Mouse (Mus musculus): ENCODE measurements around the gene Amelx. TPM values are rescaled to one million over a fixed set of nuclear protein-coding genes. Genes with fewer than 3 reads are reported as not detected.

The Amelx gene
- not detected in 2 replicates for polyA plus RNA-seq (2015; fragmentation: Nextera tagmentation; extraction: Ambion mirVana)

DNA sequence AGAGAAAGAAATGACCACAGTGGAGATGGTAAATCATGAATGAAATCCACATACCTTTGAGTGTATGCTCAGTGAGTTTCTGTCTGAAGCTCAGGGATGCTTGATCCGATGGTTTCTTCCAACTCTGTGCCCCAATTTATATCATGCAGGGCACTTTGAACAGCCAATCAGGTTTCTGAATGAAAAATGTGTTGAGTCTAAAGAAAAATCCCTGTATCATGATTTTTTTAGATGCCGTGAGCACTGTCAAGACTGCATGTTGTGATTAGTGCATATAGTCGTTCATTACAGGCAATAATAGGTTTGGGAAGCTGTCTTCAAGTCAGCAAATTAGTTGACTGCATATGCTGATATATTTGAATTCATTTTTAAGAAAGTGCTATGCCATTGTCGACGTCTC is at the start of gene Amelx:
TSS of gene Amelx (minus strand) at position 101 of the 400 bp plus-strand sequence.
- Histone ChIP-seq H3K9ac (replicated peaks) (no peak within 1 kb of the TSS), H3K4me2 (no peak within 1 kb of the TSS), H3K4me1 (no peaks in the 10 kb centered on the region), H3K9me3 (replicated peaks) (no peaks in the 10 kb centered on the region), H3K4me3 (replicated peaks) (no peak within 1 kb of the TSS), H3K36me3 (no peaks in the 10 kb centered on the region), H3K27me3 (replicated peaks) (0 out of 2 replicates have a peak, but pooled peaks cover 2% of the 10 kb centered on the region), H3K27ac (replicated peaks) (no peak within 1 kb of the TSS)
- 83% methylated on average over 5 of the region's 5 CpGs for WGBS
- no peak for ATAC-seq (ENCODE audit: low FRiP score)

DNA sequence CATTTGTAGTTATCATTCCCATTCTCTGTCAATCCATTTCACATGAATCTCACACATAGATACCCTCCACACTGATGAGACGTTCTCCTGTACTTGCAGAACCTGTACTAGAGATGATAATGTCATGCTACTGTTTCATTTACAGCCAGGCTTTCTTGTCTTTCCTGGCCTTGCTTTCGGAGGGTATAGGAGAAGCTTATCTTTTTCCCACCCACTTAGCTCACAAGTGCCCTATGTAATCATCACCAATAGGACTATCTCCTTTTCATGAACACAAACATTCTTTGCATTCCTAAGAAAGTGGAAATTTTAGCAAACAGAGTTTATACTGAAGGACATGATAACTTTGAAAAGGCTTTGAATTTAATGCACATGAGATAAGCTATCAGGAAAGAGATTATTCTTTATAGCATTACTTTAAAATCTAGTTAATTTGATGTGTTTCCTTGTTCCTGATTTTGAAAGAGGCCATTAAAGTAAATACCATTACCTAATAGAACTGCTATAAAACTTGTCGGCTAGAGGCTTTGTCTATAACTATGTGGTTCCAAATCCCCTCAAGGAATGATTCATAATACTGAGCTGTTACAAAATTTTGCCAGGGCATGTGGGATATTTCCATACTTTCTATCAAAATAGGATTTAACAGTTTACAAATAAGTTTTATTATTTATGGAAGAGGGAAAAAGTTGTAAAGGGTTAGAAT is 35.5 kb upstream of the Amelx start:
- 67% methylated on average over 3 of the region's 3 CpGs for WGBS
- no peak overlapping the region for H3K9ac ChIP-seq (replicated peaks)
- no peaks in the 10 kb centered on the region for H3K4me1 ChIP-seq
- no peak overlapping the region for H3K27ac ChIP-seq (replicated peaks)
- H3K4me2 ChIP-seq: no peak overlapping the region
- no peaks in the 10 kb centered on the region for H3K9me3 ChIP-seq (replicated peaks)
- H3K4me3 ChIP-seq (replicated peaks): no peak overlapping the region
- ATAC-seq (ENCODE audit: low FRiP score): no peak
- H3K27me3 ChIP-seq (replicated peaks): no peaks in the 10 kb centered on the region
- H3K36me3 ChIP-seq: no peaks in the 10 kb centered on the region

DNA sequence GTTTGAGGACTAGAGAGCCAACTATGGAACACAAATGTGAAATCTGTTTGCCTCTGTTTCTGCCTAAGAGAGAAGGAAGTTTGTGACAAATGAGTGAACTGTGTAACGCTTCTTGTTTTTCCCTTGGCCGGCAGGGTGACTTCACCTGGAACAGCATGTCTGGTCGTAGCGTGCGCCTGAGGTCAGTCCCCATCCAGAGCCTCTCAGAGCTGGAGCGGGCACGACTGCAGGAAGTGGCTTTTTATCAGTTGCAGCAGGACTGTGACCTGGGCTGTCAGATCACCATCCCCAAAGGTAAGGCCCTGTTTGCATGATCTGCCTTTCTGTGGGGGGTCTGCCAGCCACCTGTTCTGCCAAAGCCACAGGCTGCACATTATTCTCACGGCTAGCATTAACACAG is 33.1 kb upstream of the Amelx start:
- no peak for ATAC-seq (ENCODE audit: low FRiP score)
- no peak overlapping the region for H3K27ac ChIP-seq (replicated peaks)
- H3K36me3 ChIP-seq: no peaks in the 10 kb centered on the region
- H3K9ac ChIP-seq (replicated peaks): no peak overlapping the region
- H3K9me3 ChIP-seq (replicated peaks): no peaks in the 10 kb centered on the region
- no peaks in the 10 kb centered on the region for H3K4me1 ChIP-seq
- H3K27me3 ChIP-seq (replicated peaks): no peaks in the 10 kb centered on the region
- H3K4me3 ChIP-seq (replicated peaks): no peak overlapping the region
- WGBS: 67% methylated on average over 8 of the region's 8 CpGs
- H3K4me2 ChIP-seq: no peak overlapping the region

DNA sequence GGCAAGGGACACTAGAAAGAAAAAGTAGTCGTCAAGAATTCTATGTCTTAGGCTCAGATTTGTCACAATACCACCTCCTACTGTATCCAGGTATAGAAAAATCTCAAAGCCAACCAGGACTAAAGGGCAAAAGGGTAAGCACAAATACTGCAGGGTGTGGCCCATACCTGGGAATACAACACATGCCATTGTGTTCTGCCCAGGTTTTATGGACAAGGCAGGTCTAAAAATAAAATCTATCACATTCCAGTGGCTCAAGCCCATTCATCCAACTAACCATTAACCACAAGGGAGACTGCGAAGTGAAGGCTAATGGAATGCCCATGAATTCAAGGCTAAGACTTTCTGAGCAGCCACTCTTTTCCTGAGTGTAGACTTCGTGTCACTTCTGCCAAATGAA is 23.0 kb upstream of the Amelx start:
- Histone ChIP-seq H3K4me3 (replicated peaks) (no peak overlapping the region), H3K36me3 (no peaks in the 10 kb centered on the region), H3K4me2 (no peak overlapping the region), H3K9ac (replicated peaks) (no peak overlapping the region), H3K9me3 (replicated peaks) (no peaks in the 10 kb centered on the region), H3K4me1 (0 out of 2 replicates have a peak, but pooled peaks cover 3% of the 10 kb centered on the region), H3K27me3 (replicated peaks) (peaks cover 15% of the 10 kb centered on the region), H3K27ac (replicated peaks) (no peak overlapping the region)
- WGBS: 62% methylated on average over 3 of the region's 3 CpGs
- no peak for ATAC-seq (ENCODE audit: low FRiP score)

DNA sequence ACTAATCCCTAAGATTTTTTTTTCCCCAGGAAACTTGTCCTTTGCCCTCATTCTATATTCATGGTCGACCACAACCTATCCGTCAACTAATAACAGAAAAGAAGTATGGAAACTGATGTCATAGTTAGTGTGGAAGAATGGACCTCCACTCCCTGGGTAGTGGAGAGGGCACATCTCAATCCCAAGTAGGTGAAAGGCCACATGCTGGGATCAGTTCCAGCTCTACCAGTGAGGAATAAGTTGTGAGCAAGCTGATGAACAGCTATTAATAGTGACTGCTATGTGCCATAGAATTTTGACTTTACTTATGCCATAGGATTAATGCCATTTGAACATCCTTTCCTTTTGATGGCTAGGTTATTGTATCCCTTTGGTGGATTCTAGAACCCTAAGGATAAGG is 8.4 kb downstream of the Amelx start:
- no peak for ATAC-seq (ENCODE audit: low FRiP score)
- Histone ChIP-seq H3K27ac (replicated peaks) (no peak overlapping the region), H3K4me3 (replicated peaks) (no peak overlapping the region), H3K36me3 (no peaks in the 10 kb centered on the region), H3K9me3 (replicated peaks) (no peaks in the 10 kb centered on the region), H3K9ac (replicated peaks) (no peak overlapping the region), H3K4me2 (no peak overlapping the region), H3K4me1 (no peaks in the 10 kb centered on the region), H3K27me3 (replicated peaks) (peaks cover 8% of the 10 kb centered on the region; the same call in 1 of the 2 replicates)
- WGBS: 79% methylated on average over 2 of the region's 2 CpGs

DNA sequence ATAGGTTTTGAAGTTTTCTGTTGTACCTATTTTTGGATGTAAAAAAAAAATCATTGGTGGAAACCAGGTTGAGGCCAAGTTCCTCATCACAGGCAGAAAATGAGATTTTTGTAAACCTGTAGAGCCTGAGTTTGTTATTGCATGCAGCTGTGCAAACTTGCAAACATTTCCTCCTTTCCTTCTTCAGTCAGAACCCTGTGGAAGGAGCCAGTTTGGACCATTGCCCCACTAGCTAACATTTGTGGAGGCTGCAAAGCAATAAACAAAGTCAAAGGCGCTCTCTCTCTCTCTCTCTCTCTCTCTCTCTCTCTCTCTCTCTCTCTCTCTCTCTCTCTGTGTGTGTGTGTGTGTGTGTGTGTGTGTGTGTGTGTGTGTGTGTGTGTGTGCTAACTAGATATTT is 13.2 kb downstream of the Amelx start:
- Histone ChIP-seq H3K9ac (replicated peaks) (no peak overlapping the region), H3K4me3 (replicated peaks) (no peak overlapping the region), H3K9me3 (replicated peaks) (no peaks in the 10 kb centered on the region), H3K27ac (replicated peaks) (no peak overlapping the region), H3K4me2 (no peak overlapping the region), H3K36me3 (no peaks in the 10 kb centered on the region), H3K4me1 (no peaks in the 10 kb centered on the region), H3K27me3 (replicated peaks) (0 out of 2 replicates have a peak, but pooled peaks cover 6% of the 10 kb centered on the region)
- WGBS: 85% methylated on average over 1 of the region's 1 CpGs
- ATAC-seq (ENCODE audit: low FRiP score): no peak

DNA sequence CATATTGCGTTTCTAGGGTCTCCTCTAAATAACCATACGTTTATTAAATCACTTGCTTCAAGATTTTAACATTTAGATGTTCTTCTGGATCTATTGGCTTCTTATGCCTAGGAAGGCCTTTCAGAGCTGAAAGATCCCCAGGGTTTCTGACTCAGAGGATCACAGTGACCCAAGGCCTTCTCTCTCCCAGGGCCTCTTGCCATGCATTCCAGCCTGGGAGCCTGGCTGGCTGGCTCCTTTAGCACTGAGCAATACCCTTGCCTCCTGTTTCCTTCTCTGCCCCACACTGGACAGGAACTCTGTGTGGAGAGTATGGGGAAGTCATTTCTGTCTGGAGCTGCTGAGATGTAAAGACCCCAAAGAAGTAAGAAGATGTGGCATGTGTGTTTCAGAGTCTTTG is 16.0 kb downstream of the Amelx start:
- no peaks in the 10 kb centered on the region for H3K9me3 ChIP-seq (replicated peaks)
- no peaks in the 10 kb centered on the region for H3K36me3 ChIP-seq
- no peaks in the 10 kb centered on the region for H3K4me1 ChIP-seq
- ATAC-seq (ENCODE audit: low FRiP score): no peak
- WGBS: 84% methylated on average over 2 of the region's 2 CpGs
- H3K27me3 ChIP-seq (replicated peaks): 0 out of 2 replicates have a peak, but pooled peaks cover 6% of the 10 kb centered on the region
- H3K4me2 ChIP-seq: no peak overlapping the region
- H3K9ac ChIP-seq (replicated peaks): no peak overlapping the region
- H3K4me3 ChIP-seq (replicated peaks): no peak overlapping the region
- H3K27ac ChIP-seq (replicated peaks): no peak overlapping the region

DNA sequence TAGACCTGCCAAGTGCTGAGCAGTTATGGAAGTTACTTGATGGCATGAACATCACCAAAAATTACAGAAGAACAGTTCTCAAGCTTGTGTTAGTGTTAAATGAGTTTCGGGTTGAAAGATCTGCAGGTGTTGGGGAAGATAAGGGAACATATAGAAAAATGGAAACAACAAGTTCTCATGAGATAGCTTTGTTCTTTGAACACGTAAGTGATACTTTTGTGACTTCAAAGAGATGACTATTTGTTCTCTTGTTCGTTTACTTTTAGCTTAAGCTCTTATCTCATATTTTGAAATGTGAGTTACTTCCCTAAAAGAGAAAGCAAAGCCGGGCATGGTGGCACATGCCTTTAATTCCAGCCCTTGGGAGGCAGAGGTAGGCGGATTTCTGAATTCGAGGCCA is 28.6 kb downstream of the Amelx start:
- ATAC-seq (ENCODE audit: low FRiP score): no peak
- WGBS: 90% methylated on average over 6 of the region's 6 CpGs
- no peaks in the 10 kb centered on the region for H3K27me3 ChIP-seq (replicated peaks)
- no peaks in the 10 kb centered on the region for H3K36me3 ChIP-seq
- H3K27ac ChIP-seq (replicated peaks): no peak overlapping the region
- no peaks in the 10 kb centered on the region for H3K4me1 ChIP-seq
- no peaks in the 10 kb centered on the region for H3K9me3 ChIP-seq (replicated peaks)
- no peak overlapping the region for H3K9ac ChIP-seq (replicated peaks)
- no peak overlapping the region for H3K4me2 ChIP-seq
- H3K4me3 ChIP-seq (replicated peaks): no peak overlapping the region

DNA sequence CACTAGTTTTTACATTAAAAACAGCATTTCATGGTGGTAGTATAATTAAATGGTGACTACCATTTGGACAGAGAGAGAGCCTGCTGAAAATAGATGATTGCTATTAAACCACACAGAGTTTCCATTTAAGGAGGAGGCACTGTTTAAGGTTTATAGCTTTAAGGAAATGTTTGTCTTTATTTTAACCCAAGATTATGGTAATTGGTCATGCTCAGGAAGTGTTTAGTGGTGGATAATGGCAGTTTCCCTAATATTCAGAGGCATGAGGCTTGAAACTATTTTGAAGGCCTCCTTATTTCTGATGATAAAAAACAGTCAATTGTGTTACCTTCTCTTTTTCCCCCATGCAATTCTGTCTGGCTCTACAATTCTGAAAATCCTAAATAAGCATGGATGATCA is 33.2 kb downstream of the Amelx start:
- Histone ChIP-seq H3K36me3 (no peaks in the 10 kb centered on the region), H3K27ac (replicated peaks) (no peak overlapping the region), H3K4me1 (no peaks in the 10 kb centered on the region), H3K9me3 (replicated peaks) (no peaks in the 10 kb centered on the region), H3K27me3 (replicated peaks) (no peaks in the 10 kb centered on the region), H3K4me2 (no peak overlapping the region), H3K4me3 (replicated peaks) (no peak overlapping the region), H3K9ac (replicated peaks) (no peak overlapping the region)
- ATAC-seq (ENCODE audit: low FRiP score): no peak

DNA sequence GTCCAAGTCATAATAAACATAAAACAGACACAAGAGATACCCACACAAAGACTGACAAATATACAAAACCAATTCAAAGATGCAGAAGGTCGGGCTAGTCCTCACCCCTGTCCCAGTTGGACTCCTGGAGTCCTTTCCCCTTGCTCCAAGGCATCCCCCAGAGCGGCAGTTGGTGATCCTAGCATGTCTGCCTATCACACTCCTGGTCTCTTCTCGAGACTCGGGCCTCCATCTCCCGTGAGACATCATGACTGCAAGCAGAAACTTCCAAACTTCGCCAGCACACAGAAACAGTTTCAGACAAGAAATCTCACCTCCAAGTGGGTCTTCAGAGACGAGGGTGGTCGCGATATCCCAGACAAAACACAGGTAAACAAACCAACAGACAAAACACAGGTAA is 46.5 kb downstream of the Amelx start:
- Histone ChIP-seq H3K4me2 (no peak overlapping the region), H3K9ac (replicated peaks) (no peak overlapping the region), H3K36me3 (no peaks in the 10 kb centered on the region), H3K9me3 (replicated peaks) (no peaks in the 10 kb centered on the region), H3K4me3 (replicated peaks) (no peak overlapping the region), H3K4me1 (no peaks in the 10 kb centered on the region), H3K27ac (replicated peaks) (no peak overlapping the region), H3K27me3 (replicated peaks) (no peaks in the 10 kb centered on the region)
- 87% methylated on average over 9 of the region's 9 CpGs for WGBS
- no peak for ATAC-seq (ENCODE audit: low FRiP score)

DNA sequence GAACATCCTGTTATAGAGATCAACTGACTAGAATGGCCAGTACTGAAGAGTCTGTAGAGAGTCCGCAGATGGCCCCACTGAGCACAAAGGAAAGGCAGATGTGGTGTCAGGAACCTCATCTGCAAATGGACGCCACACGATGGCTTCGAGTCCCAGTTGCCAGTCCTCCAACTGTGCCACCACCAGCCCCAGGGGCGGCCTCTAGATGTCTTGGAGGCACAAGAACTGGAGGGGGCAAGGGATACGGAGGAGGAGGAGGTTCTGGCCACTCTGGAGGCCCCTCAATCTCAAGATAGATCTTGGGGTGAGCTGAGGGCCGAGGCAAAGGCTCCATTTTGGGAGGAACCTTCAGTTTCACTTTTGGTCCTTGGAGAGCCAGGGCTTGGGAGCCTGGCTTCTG is 47.2 kb downstream of the Amelx start:
- no peak for ATAC-seq (ENCODE audit: low FRiP score)
- Histone ChIP-seq H3K9me3 (replicated peaks) (no peaks in the 10 kb centered on the region), H3K4me1 (no peaks in the 10 kb centered on the region), H3K4me3 (replicated peaks) (no peak overlapping the region), H3K9ac (replicated peaks) (no peak overlapping the region), H3K36me3 (no peaks in the 10 kb centered on the region), H3K4me2 (no peak overlapping the region), H3K27me3 (replicated peaks) (no peaks in the 10 kb centered on the region), H3K27ac (replicated peaks) (no peak overlapping the region)
- 89% methylated on average over 7 of the region's 7 CpGs for WGBS

All from neural tube, embryonic 15.5 days (tissue).